Mouse (Mus musculus) forebrain, embryonic 10.5 days (tissue): ENCODE measurements around the gene Atraid. TPM values are rescaled to one million over a fixed set of nuclear protein-coding genes. Genes with fewer than 3 reads are reported as not detected.
A peak's percentile ranks its signal among the peaks of the same experiment; 100 is the strongest.
"Not testable (repeated sequence)": the region's sequence is repeated elsewhere in the genome, so short reads cannot be mapped to it uniquely, and the experiment has no call there.

Experiments used
- DNase-seq: peaks from one replicate; pipeline ENCODE4 v3.0.0-alpha.2; 2017; ENCODE audit warnings: low spot score; ENCODE audit errors: extremely low spot score
- H3K27ac ChIP-seq: fragments of 300-500 bp; sonication (generic); 2 replicates; pipeline ENCODE4 v1.5.1; 2016; ENCODE audit warnings: mild to moderate bottlenecking
- H3K27me3 ChIP-seq: fragments of 300-500 bp; sonication (generic); 2 replicates; pipeline ENCODE4 v1.6.1; 2016; ENCODE audit warnings: mild to moderate bottlenecking; ENCODE audit not compliant: poor library complexity, severe bottlenecking
- H3K36me3 ChIP-seq: fragments of 300-500 bp; sonication (generic); replicated peaks from 2 replicates; pipeline ENCODE4 v1.6.1; 2016; ENCODE audit warnings: mild to moderate bottlenecking, moderate library complexity
- H3K4me1 ChIP-seq: fragments of 300-500 bp; sonication (generic); 2 replicates; pipeline ENCODE4 v1.6.1; 2016
- H3K4me3 ChIP-seq: fragments of 300-500 bp; sonication (generic); 2 replicates; pipeline ENCODE4 v1.5.1; 2016; ENCODE audit warnings: mild to moderate bottlenecking, moderate library complexity
- H3K9me3 ChIP-seq: fragments of 300-500 bp; sonication (generic); 2 replicates; pipeline ENCODE4 v1.6.1; 2016; ENCODE audit warnings: mild to moderate bottlenecking, moderate library complexity
- WGBS: fragments of 180-500 bp; shearing (Covaris S2); methylation state at CpG from one replicate; pipeline ENCODE4 v1.1.7; 2016; 5-methylcytosine and 5-hydroxymethylcytosine counted together
- polyA plus RNA-seq: library from polyadenylated mRNA; unstranded; fragments of >200 nt; fragmentation: Nextera tagmentation; extraction: Ambion mirVana; gene quantifications from 2 replicates; pipeline ENCODE4 v1.2.1, GENCODE M21; 2016

The Atraid gene
- 71.5 and 74.8 TPM in 2 replicates for polyA plus RNA-seq

GRCm38 (mm10) chr5:31047848-31048762 lies at the start of gene Atraid:
Atraid (plus strand) TSS chr5:31048312.
- Histone ChIP-seq H3K27ac (peak within 1 kb of the TSS; percentile 90), H3K4me1 (peaks cover 24% of the 10 kb centered on the region), H3K9me3 (no peaks in the 10 kb centered on the region), H3K4me3 (peak within 1 kb of the TSS; percentile 69), H3K36me3 (peaks cover 11% of the 10 kb centered on the region), H3K27me3 (no peaks in the 10 kb centered on the region)
- DNase-seq, result peak; percentile 98
- under 1% methylated on average over 73 of the region's 73 CpGs for WGBS

- Histone ChIP-seq H3K27ac (no peak overlapping the region), H3K27me3 (no peaks in the 10 kb centered on the region), H3K9me3 (no peaks in the 10 kb centered on the region), H3K36me3 (no peaks in the 10 kb centered on the region), H3K4me3 (no peak overlapping the region), H3K4me1 (0 out of 2 replicates have a peak, but pooled peaks cover 3% of the 10 kb centered on the region)
- 72% methylated on average over 5 of the region's 5 CpGs for WGBS
- no peak for DNase-seq
Observed at GRCm38 (mm10) chr5:30999324-30999723, 48.8 kb upstream of the Atraid start.

GRCm38 (mm10) chr5:31000122-31000521 lies 48.0 kb upstream of the Atraid start:
- H3K36me3 ChIP-seq, result no peaks in the 10 kb centered on the region
- H3K27ac ChIP-seq, result no peak overlapping the region
- 0 out of 2 replicates have a peak, but pooled peaks cover 3% of the 10 kb centered on the region for H3K4me1 ChIP-seq
- H3K4me3 ChIP-seq, result no peak overlapping the region
- no peaks in the 10 kb centered on the region for H3K27me3 ChIP-seq
- 80% methylated on average over 7 of the region's 7 CpGs for WGBS
- no peaks in the 10 kb centered on the region for H3K9me3 ChIP-seq
- no peak for DNase-seq

- WGBS, result 86% methylated on average over 2 of the region's 2 CpGs
- no peak overlapping the region for H3K27ac ChIP-seq
- no peaks in the 10 kb centered on the region for H3K27me3 ChIP-seq
- H3K4me3 ChIP-seq, result no peak overlapping the region
- H3K4me1 ChIP-seq, result 0 out of 2 replicates have a peak, but pooled peaks cover 3% of the 10 kb centered on the region
- no peak for DNase-seq
- no peaks in the 10 kb centered on the region for H3K36me3 ChIP-seq
- no peaks in the 10 kb centered on the region for H3K9me3 ChIP-seq
Observed at GRCm38 (mm10) chr5:31000993-31001392, 47.1 kb upstream of the Atraid start.

- 0 out of 2 replicates have a peak, but pooled peaks cover 3% of the 10 kb centered on the region for H3K4me1 ChIP-seq
- 77% methylated on average over 4 of the region's 4 CpGs for WGBS
- H3K9me3 ChIP-seq, result no peaks in the 10 kb centered on the region
- DNase-seq, result no peak
- H3K27me3 ChIP-seq, result no peaks in the 10 kb centered on the region
- H3K4me3 ChIP-seq, result no peak overlapping the region
- no peak overlapping the region for H3K27ac ChIP-seq
- H3K36me3 ChIP-seq, result no peaks in the 10 kb centered on the region
Observed at GRCm38 (mm10) chr5:31001560-31001959, 46.6 kb upstream of the Atraid start.

GRCm38 (mm10) chr5:31004184-31004583 lies 43.9 kb upstream of the Atraid start:
- Histone ChIP-seq H3K27me3 (no peaks in the 10 kb centered on the region), H3K4me3 (no peak overlapping the region), H3K36me3 (no peaks in the 10 kb centered on the region), H3K4me1 (0 out of 2 replicates have a peak, but pooled peaks cover 3% of the 10 kb centered on the region), H3K9me3 (no peaks in the 10 kb centered on the region), H3K27ac (no peak overlapping the region)
- peak; percentile 88 for DNase-seq
- WGBS, result 7% methylated on average over 5 of the region's 5 CpGs

GRCm38 (mm10) chr5:31012737-31013136 lies 35.4 kb upstream of the Atraid start:
- DNase-seq, result no peak
- Histone ChIP-seq H3K27me3 (no peaks in the 10 kb centered on the region), H3K4me1 (no peaks in the 10 kb centered on the region), H3K4me3 (no peak overlapping the region), H3K27ac (no peak overlapping the region), H3K36me3 (no peaks in the 10 kb centered on the region), H3K9me3 (no peaks in the 10 kb centered on the region)
- 75% methylated on average over 3 of the region's 3 CpGs for WGBS

- Histone ChIP-seq H3K27me3 (no peaks in the 10 kb centered on the region), H3K4me1 (no peaks in the 10 kb centered on the region), H3K27ac (no peak overlapping the region), H3K4me3 (no peak overlapping the region), H3K36me3 (no peaks in the 10 kb centered on the region), H3K9me3 (no peaks in the 10 kb centered on the region)
- WGBS, result 84% methylated on average over 2 of the region's 2 CpGs
- DNase-seq, result no peak
Observed at GRCm38 (mm10) chr5:31015913-31016312, 32.2 kb upstream of the Atraid start.

- H3K4me1 ChIP-seq, result peaks cover 20% of the 10 kb centered on the region
- not testable (repeated sequence) for DNase-seq, H3K4me3 ChIP-seq, H3K9me3 ChIP-seq, H3K36me3 ChIP-seq, H3K27me3 ChIP-seq, H3K27ac ChIP-seq
- 76% methylated on average over 5 of the region's 5 CpGs for WGBS
Observed at GRCm38 (mm10) chr5:31021790-31022189, 26.3 kb upstream of the Atraid start.

GRCm38 (mm10) chr5:31022690-31023089 lies 25.4 kb upstream of the Atraid start:
- no peaks in the 10 kb centered on the region for H3K27me3 ChIP-seq
- no peaks in the 10 kb centered on the region for H3K36me3 ChIP-seq
- DNase-seq, result no peak
- H3K27ac ChIP-seq, result no peak overlapping the region
- H3K4me3 ChIP-seq, result no peak overlapping the region
- H3K9me3 ChIP-seq, result no peaks in the 10 kb centered on the region
- 14% methylated on average over 1 of the region's 1 CpGs for WGBS
- H3K4me1 ChIP-seq, result peaks cover 20% of the 10 kb centered on the region

- no peaks in the 10 kb centered on the region for H3K9me3 ChIP-seq
- no peak for DNase-seq
- peaks cover 20% of the 10 kb centered on the region for H3K4me1 ChIP-seq
- no peaks in the 10 kb centered on the region for H3K27me3 ChIP-seq
- H3K27ac ChIP-seq, result peak overlapping the region; percentile 66; the same call in 1 of the 2 replicates
- no peaks in the 10 kb centered on the region for H3K36me3 ChIP-seq
- 2% methylated on average over 4 of the region's 4 CpGs for WGBS
- H3K4me3 ChIP-seq, result no peak overlapping the region
Observed at GRCm38 (mm10) chr5:31023254-31023653, 24.9 kb upstream of the Atraid start.

GRCm38 (mm10) chr5:31024641-31025040 lies 23.5 kb upstream of the Atraid start:
- Histone ChIP-seq H3K27me3 (no peaks in the 10 kb centered on the region), H3K27ac (no peak overlapping the region), H3K4me3 (no peak overlapping the region), H3K36me3 (no peaks in the 10 kb centered on the region), H3K9me3 (no peaks in the 10 kb centered on the region), H3K4me1 (peaks cover 20% of the 10 kb centered on the region)
- no peak for DNase-seq

- 91% methylated on average over 4 of the region's 4 CpGs for WGBS
- no peaks in the 10 kb centered on the region for H3K9me3 ChIP-seq
- no peaks in the 10 kb centered on the region; the same call in 1 of the 2 replicates for H3K36me3 ChIP-seq
- no peaks in the 10 kb centered on the region for H3K27me3 ChIP-seq
- no peak overlapping the region for H3K27ac ChIP-seq
- H3K4me1 ChIP-seq, result no peaks in the 10 kb centered on the region
- no peak overlapping the region for H3K4me3 ChIP-seq
- DNase-seq, result no peak
Observed at GRCm38 (mm10) chr5:31030926-31031325, 17.2 kb upstream of the Atraid start.
